Mouse (Mus musculus): ENCODE measurements around the gene Rnf185.

Rnf185 gene

GRCm38 (mm10) chr11:3394520-3394919 lies 57.6 kb downstream of the Rnf185 start:
- DNase-seq (ENCODE audit: low spot score): no peak

- no peak for DNase-seq (ENCODE audit: low spot score)
Measured at GRCm38 (mm10) chr11:3392526-3392925, 59.6 kb downstream of the Rnf185 start.

- DNase-seq (ENCODE audit: low spot score): no peak
Measured at GRCm38 (mm10) chr11:3390789-3391188, 61.4 kb downstream of the Rnf185 start.

GRCm38 (mm10) chr11:3389996-3390395 lies 62.2 kb downstream of the Rnf185 start:
- DNase-seq (ENCODE audit: low spot score): no peak

- no peak for DNase-seq (ENCODE audit: low spot score)
Measured at GRCm38 (mm10) chr11:3387482-3388196, 64.5 kb downstream of the Rnf185 start.

GRCm38 (mm10) chr11:3386941-3387368 lies 65.2 kb downstream of the Rnf185 start:
- DNase-seq (ENCODE audit: low spot score): peak; percentile 89

- DNase-seq (ENCODE audit: low spot score): no peak
Measured at GRCm38 (mm10) chr11:3382602-3383594, 69.3 kb downstream of the Rnf185 start.

GRCm38 (mm10) chr11:3381148-3381814 lies 70.9 kb downstream of the Rnf185 start:
- DNase-seq (ENCODE audit: low spot score): no peak

- DNase-seq (ENCODE audit: low spot score): no peak
Measured at GRCm38 (mm10) chr11:3379427-3379826, 72.7 kb downstream of the Rnf185 start.

- no peak for DNase-seq (ENCODE audit: low spot score)
Measured at GRCm38 (mm10) chr11:3374741-3375140, 77.4 kb downstream of the Rnf185 start.

- no peak for DNase-seq (ENCODE audit: low spot score)
Measured at GRCm38 (mm10) chr11:3374293-3374645, 77.9 kb downstream of the Rnf185 start.

GRCm38 (mm10) chr11:3373591-3374292 lies 78.4 kb downstream of the Rnf185 start:
- no peak for DNase-seq (ENCODE audit: low spot score)

GRCm38 (mm10) chr11:3371599-3372295 lies 80.4 kb downstream of the Rnf185 start:
- DNase-seq (ENCODE audit: low spot score): no peak

- peak; percentile 79 for DNase-seq (ENCODE audit: low spot score)
Measured at GRCm38 (mm10) chr11:3370928-3371598, 81.1 kb downstream of the Rnf185 start.

GRCm38 (mm10) chr11:3370162-3370561 lies 82.0 kb downstream of the Rnf185 start:
- no peak for DNase-seq (ENCODE audit: low spot score)

- DNase-seq (ENCODE audit: low spot score): no peak
Measured at GRCm38 (mm10) chr11:3369449-3369848, 82.7 kb downstream of the Rnf185 start.

GRCm38 (mm10) chr11:3368983-3369382 lies 83.2 kb downstream of the Rnf185 start:
- no peak for DNase-seq (ENCODE audit: low spot score)

GRCm38 (mm10) chr11:3366411-3366810 lies 85.8 kb downstream of the Rnf185 start:
- no peak for DNase-seq (ENCODE audit: low spot score)
